Mouse (Mus musculus) spleen, adult 2 months (tissue): ENCODE data around the gene Zdhhc19.

ENCODE experiments used
- CTCF ChIP-seq: fragments of 200-500 bp; IDR thresholded peaks from 2 replicates; pipeline ENCODE4 v1.5.1; 2011; ENCODE audit warnings: mild to moderate bottlenecking, inconsistent platforms; ENCODE audit not compliant: insufficient read depth, insufficient read length, insufficient replicate concordance; ENCODE audit errors: extremely low read depth
- POLR2A ChIP-seq: fragments of 200-500 bp; IDR thresholded peaks from 2 replicates; pipeline ENCODE4 v1.6.1; 2011; ENCODE audit warnings: low read depth, low read length, inconsistent platforms

DNA sequence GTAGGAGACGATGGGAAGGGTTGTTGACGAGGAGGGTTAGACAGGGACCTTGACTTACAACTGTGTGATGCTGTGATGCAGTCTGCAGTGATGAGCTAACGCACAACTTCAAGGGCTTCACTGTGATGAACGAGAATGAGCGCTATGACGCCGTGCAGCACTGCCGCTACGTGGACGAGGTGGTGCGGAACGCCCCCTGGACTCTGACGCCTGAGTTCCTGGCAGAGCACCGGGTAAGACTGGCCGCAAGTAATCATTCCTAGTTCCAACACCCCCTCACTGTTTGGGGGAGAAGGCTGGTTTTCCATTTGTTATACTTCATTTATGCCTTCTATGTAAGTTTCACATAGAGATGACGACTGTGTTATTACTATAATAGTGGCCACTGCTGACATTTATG lies 33.1 kb upstream of the Zdhhc19 start:
- TF ChIP-seq POLR2A (no peak), CTCF (no peak)
